Mouse (Mus musculus) CH12.LX (cell line): ENCODE measurements around the gene Rabgap1. TPM values are rescaled to one million over a fixed set of nuclear protein-coding genes. Genes with fewer than 3 reads are reported as not detected.

Experiments used
- DNase-seq: peaks from one replicate; pipeline ENCODE4 v3.0.0-alpha.2; 2013; ENCODE audit errors: extremely low read depth
- H3K27ac ChIP-seq: 2 replicates; pipeline ENCODE4 v1.5.1; 2012; ENCODE audit warnings: low read depth, mild to moderate bottlenecking, control low read depth, moderate library complexity; ENCODE audit not compliant: insufficient read depth
- H3K27me3 ChIP-seq: replicated peaks from 2 replicates; pipeline ENCODE3; 2012; ENCODE audit warnings: inconsistent platforms
- H3K36me3 ChIP-seq, 2 experiments: replicated peaks in 1 of 2; 2 replicates each; pipeline versions ENCODE3 to v1.6.1; 2012; ENCODE audit warnings: inconsistent platforms in 1 of 2, low read length in 1 of 2, mild to moderate bottlenecking in 1 of 2, mixed read lengths in 1 of 2, moderate library complexity in 1 of 2; ENCODE audit not compliant: control insufficient read depth in 1 of 2, insufficient read depth in 1 of 2
- H3K4me1 ChIP-seq, 2 experiments: 2 replicates each; pipeline ENCODE4 v1.6.1; 2012; ENCODE audit warnings: inconsistent platforms in 1 of 2, moderate library complexity in 1 of 2; ENCODE audit not compliant: insufficient read depth in 2 of 2, control insufficient read depth in 1 of 2
- H3K4me2 ChIP-seq: 2 replicates; pipeline ENCODE4 v1.6.1; 2012; ENCODE audit warnings: low read depth, mild to moderate bottlenecking, control low read depth; ENCODE audit not compliant: poor library complexity, insufficient read depth, severe bottlenecking
- H3K4me3 ChIP-seq, 3 experiments: fragments of 150-350 bp in 1 of 3; sonication (generic) in 1 of 3; replicated peaks in 1 of 3; 2 replicates each; pipeline versions ENCODE3 to v1.5.1; 2011 to 2012; ENCODE audit warnings: low read depth in 2 of 3, low read length in 2 of 3, mild to moderate bottlenecking in 2 of 3, moderate library complexity in 2 of 3, control low read depth in 1 of 3, improper control_type of control experiment in 1 of 3, inconsistent platforms in 1 of 3, mixed read lengths in 1 of 3; ENCODE audit not compliant: poor library complexity in 1 of 3
- H3K79me2 ChIP-seq: replicated peaks from 2 replicates; pipeline ENCODE4 v1.6.1; 2012; ENCODE audit warnings: mild to moderate bottlenecking, moderate library complexity; ENCODE audit not compliant: control insufficient read depth, poor library complexity, insufficient read depth, severe bottlenecking; ENCODE audit errors: extremely low read depth
- H3K9ac ChIP-seq: 2 replicates; pipeline ENCODE4 v1.6.1; 2012; ENCODE audit warnings: low read depth, mild to moderate bottlenecking, control low read depth, moderate library complexity; ENCODE audit not compliant: insufficient read depth
- H3K9me3 ChIP-seq: replicated peaks from 2 replicates; pipeline ENCODE3; 2012; ENCODE audit warnings: low read length, inconsistent platforms, mixed read lengths
- BHLHE40 ChIP-seq: IDR thresholded peaks from 2 replicates; pipeline ENCODE4 v1.6.1; 2011; ENCODE audit warnings: mild to moderate bottlenecking, low read depth, low read length, improper control_type of control experiment
- CHD1 ChIP-seq: IDR thresholded peaks from 2 replicates; pipeline ENCODE4 v1.6.1; 2012; ENCODE audit warnings: low read depth, low read length, improper control_type of control experiment, inconsistent platforms
- CHD2 ChIP-seq: IDR thresholded peaks from 2 replicates; pipeline ENCODE4 v1.6.1; 2011; ENCODE audit warnings: low read length, improper control_type of control experiment
- CTCF ChIP-seq, 2 experiments: IDR thresholded peaks in 1 of 2; conservative IDR thresholded peaks in 1 of 2; 2 replicates each; pipeline ENCODE4 v1.5.1; 2011 to 2012; ENCODE audit warnings: low read depth in 2 of 2, low read length in 2 of 2, improper control_type of control experiment in 1 of 2, inconsistent platforms in 1 of 2, mild to moderate bottlenecking in 1 of 2, moderate library complexity in 1 of 2
- E2F4 ChIP-seq: IDR thresholded peaks from 2 replicates; pipeline ENCODE4 v1.6.1; 2011; ENCODE audit warnings: low read depth, low read length, improper control_type of control experiment; ENCODE audit not compliant: insufficient replicate concordance
- ELF1 ChIP-seq: IDR thresholded peaks from 2 replicates; pipeline ENCODE4 v1.6.1; 2014; ENCODE audit warnings: low read depth, mild to moderate bottlenecking, inconsistent platforms, low read length, improper control_type of control experiment
- EP300 ChIP-seq: IDR thresholded peaks from 2 replicates; pipeline ENCODE4 v1.6.1; 2011; ENCODE audit warnings: low read length, improper control_type of control experiment
- ETS1 ChIP-seq: conservative IDR thresholded peaks from 2 replicates; pipeline ENCODE4 v1.6.1; 2012; ENCODE audit warnings: low read depth, mild to moderate bottlenecking, inconsistent platforms, low read length, improper control_type of control experiment, moderate library complexity
- GABPA ChIP-seq: IDR thresholded peaks from 2 replicates; pipeline ENCODE4 v1.6.1; 2012; ENCODE audit warnings: low read depth, low read length, improper control_type of control experiment, inconsistent platforms; ENCODE audit not compliant: insufficient replicate concordance
- HCFC1 ChIP-seq: IDR thresholded peaks from 2 replicates; pipeline ENCODE4 v1.6.1; 2012; ENCODE audit warnings: low read depth, mild to moderate bottlenecking, inconsistent platforms, low read length, improper control_type of control experiment
- IRF4 ChIP-seq: IDR thresholded peaks from 2 replicates; pipeline ENCODE4 v1.6.1; 2014; ENCODE audit warnings: low read depth, mild to moderate bottlenecking, inconsistent platforms, low read length, improper control_type of control experiment
- JUN ChIP-seq: IDR thresholded peaks from 2 replicates; pipeline ENCODE4 v1.6.1; 2011; ENCODE audit warnings: low read depth, mild to moderate bottlenecking, low read length, improper control_type of control experiment, moderate library complexity; ENCODE audit not compliant: insufficient read depth
- JUND ChIP-seq: conservative IDR thresholded peaks from 2 replicates; pipeline ENCODE4 v1.6.1; 2011; ENCODE audit warnings: low read depth, low read length, improper control_type of control experiment
- MAFK ChIP-seq: IDR thresholded peaks from 2 replicates; pipeline ENCODE4 v1.6.1; 2011; ENCODE audit warnings: low read length, improper control_type of control experiment; ENCODE audit not compliant: insufficient replicate concordance
- MAX ChIP-seq: IDR thresholded peaks from 2 replicates; pipeline ENCODE4 v1.6.1; 2011; ENCODE audit warnings: low read length, improper control_type of control experiment
- MAZ ChIP-seq: IDR thresholded peaks from 2 replicates; pipeline ENCODE4 v1.6.1; 2012; ENCODE audit warnings: low read depth, mild to moderate bottlenecking, inconsistent platforms, low read length, improper control_type of control experiment, moderate library complexity
- MEF2A ChIP-seq: IDR thresholded peaks from 2 replicates; pipeline ENCODE4 v1.6.1; 2014; ENCODE audit warnings: low read depth, mild to moderate bottlenecking, inconsistent platforms, low read length, improper control_type of control experiment, borderline replicate concordance
- MXI1 ChIP-seq: IDR thresholded peaks from 2 replicates; pipeline ENCODE4 v1.6.1; 2011; ENCODE audit warnings: mild to moderate bottlenecking, low read depth, low read length, improper control_type of control experiment
- MYC ChIP-seq: IDR thresholded peaks from 2 replicates; pipeline ENCODE4 v1.6.1; 2011; ENCODE audit warnings: low read depth, mild to moderate bottlenecking, improper control_type of control experiment, low read length
- NELFE ChIP-seq: IDR thresholded peaks from 2 replicates; pipeline ENCODE4 v1.6.1; 2011; ENCODE audit warnings: low read depth, low read length, improper control_type of control experiment
- NRF1 ChIP-seq: IDR thresholded peaks from 2 replicates; pipeline ENCODE4 v1.6.1; 2014; ENCODE audit warnings: low read depth, mild to moderate bottlenecking, inconsistent platforms, low read length, improper control_type of control experiment, moderate library complexity
- PAX5 ChIP-seq: IDR thresholded peaks from 2 replicates; pipeline ENCODE4 v1.6.1; 2012; ENCODE audit warnings: low read length, inconsistent platforms, mixed read lengths
- POLR2A ChIP-seq: IDR thresholded peaks from 2 replicates; pipeline ENCODE4 v1.6.1; 2011; ENCODE audit warnings: low read depth, mild to moderate bottlenecking, improper control_type of control experiment, low read length
- POLR2AphosphoS2 ChIP-seq: IDR thresholded peaks from 2 replicates; pipeline ENCODE4 v1.6.1; 2011; ENCODE audit warnings: low read depth, low read length, improper control_type of control experiment
- RAD21 ChIP-seq: IDR thresholded peaks from 2 replicates; pipeline ENCODE4 v1.6.1; 2011; ENCODE audit warnings: low read depth, mild to moderate bottlenecking, low read length, improper control_type of control experiment, moderate library complexity
- RCOR1 ChIP-seq: conservative IDR thresholded peaks from 2 replicates; pipeline ENCODE4 v1.6.1; 2012; ENCODE audit warnings: low read depth, mild to moderate bottlenecking, inconsistent platforms, low read length, improper control_type of control experiment
- SIN3A ChIP-seq: IDR thresholded peaks from 2 replicates; pipeline ENCODE4 v1.6.1; 2012; ENCODE audit warnings: low read length, improper control_type of control experiment, inconsistent platforms
- SMC3 ChIP-seq: IDR thresholded peaks from 2 replicates; pipeline ENCODE4 v1.6.1; 2011; ENCODE audit warnings: low read depth, low read length, improper control_type of control experiment
- TBP ChIP-seq: conservative IDR thresholded peaks from 2 replicates; pipeline ENCODE4 v1.6.1; 2011; ENCODE audit warnings: low read depth, low read length, improper control_type of control experiment
- TCF12 ChIP-seq: IDR thresholded peaks from 2 replicates; pipeline ENCODE4 v1.6.1; 2014; ENCODE audit warnings: low read depth, mild to moderate bottlenecking, inconsistent platforms, low read length, improper control_type of control experiment
- UBTF ChIP-seq: IDR thresholded peaks from 2 replicates; pipeline ENCODE4 v1.6.1; 2012; ENCODE audit warnings: low read depth, mild to moderate bottlenecking, inconsistent platforms, low read length, improper control_type of control experiment, moderate library complexity
- USF1 ChIP-seq: IDR thresholded peaks from 2 replicates; pipeline ENCODE4 v1.6.1; 2014; ENCODE audit warnings: low read depth, mild to moderate bottlenecking, inconsistent platforms, low read length, improper control_type of control experiment
- USF2 ChIP-seq: conservative IDR thresholded peaks from 2 replicates; pipeline ENCODE4 v1.6.1; 2011; ENCODE audit warnings: low read depth, low read length, improper control_type of control experiment
- ZC3H11A ChIP-seq: IDR thresholded peaks from 2 replicates; pipeline ENCODE4 v1.6.1; 2012; ENCODE audit warnings: low read depth, mild to moderate bottlenecking, inconsistent platforms, low read length, improper control_type of control experiment
- ZKSCAN1 ChIP-seq: IDR thresholded peaks from 2 replicates; pipeline ENCODE4 v1.6.1; 2012; ENCODE audit warnings: low read depth, inconsistent platforms, low read length, improper control_type of control experiment, borderline replicate concordance
- ZMIZ1 ChIP-seq: IDR thresholded peaks from 2 replicates; pipeline ENCODE4 v1.6.1; 2012; ENCODE audit warnings: low read depth, mild to moderate bottlenecking, inconsistent platforms, low read length, improper control_type of control experiment
- ZNF384 ChIP-seq: IDR thresholded peaks from 2 replicates; pipeline ENCODE4 v1.6.1; 2012; ENCODE audit warnings: low read depth, low read length, improper control_type of control experiment, inconsistent platforms
- dilution Hi-C: fragments of 300-500 bp; cut with MboI; formaldehyde crosslinking; loops from 2 replicates; pipeline ENCODE4 v1.14.3; 2020; ENCODE audit warnings: low sequenced_read_pairs; ENCODE audit not compliant: extremely low pct_unique_long_range_greater_than_20kb, extremely low pct_ligation_motif_present
- in situ Hi-C: fragments of 300-500 bp; cut with MboI; formaldehyde crosslinking; loops from 3 replicates; pipeline ENCODE4 v1.14.3; 2019; ENCODE audit warnings: low sequenced_read_pairs, low pct_ligation_motif_present, low pct_unique_long_range_greater_than_20kb, mixed read lengths
- polyA plus RNA-seq: library from polyadenylated mRNA; unstranded; fragments of >175 nt; gene quantifications from 2 replicates; pipeline ENCODE4 v1.2.1, GENCODE M21; 2012; ENCODE audit warnings: low read depth; ENCODE audit not compliant: insufficient read length
- total RNA-seq, 2 experiments: library from RNA; depleted of rRNA; stranded (reverse); fragments of 300-350 nt in 1 of 2; fragments of >200 nt in 1 of 2; gene quantifications; 2 replicates each; pipeline ENCODE4 v1.2.3; 2012 to 2014

Gene Rabgap1
- total RNA-seq (2012; rRNA removed) (17.5 and 19.4 TPM in 2 replicates), total RNA-seq (2014; rRNA removed) (21.9 and 23.9 TPM in 2 replicates), polyA plus RNA-seq (16.6 and 18.1 TPM in 2 replicates)

DNA sequence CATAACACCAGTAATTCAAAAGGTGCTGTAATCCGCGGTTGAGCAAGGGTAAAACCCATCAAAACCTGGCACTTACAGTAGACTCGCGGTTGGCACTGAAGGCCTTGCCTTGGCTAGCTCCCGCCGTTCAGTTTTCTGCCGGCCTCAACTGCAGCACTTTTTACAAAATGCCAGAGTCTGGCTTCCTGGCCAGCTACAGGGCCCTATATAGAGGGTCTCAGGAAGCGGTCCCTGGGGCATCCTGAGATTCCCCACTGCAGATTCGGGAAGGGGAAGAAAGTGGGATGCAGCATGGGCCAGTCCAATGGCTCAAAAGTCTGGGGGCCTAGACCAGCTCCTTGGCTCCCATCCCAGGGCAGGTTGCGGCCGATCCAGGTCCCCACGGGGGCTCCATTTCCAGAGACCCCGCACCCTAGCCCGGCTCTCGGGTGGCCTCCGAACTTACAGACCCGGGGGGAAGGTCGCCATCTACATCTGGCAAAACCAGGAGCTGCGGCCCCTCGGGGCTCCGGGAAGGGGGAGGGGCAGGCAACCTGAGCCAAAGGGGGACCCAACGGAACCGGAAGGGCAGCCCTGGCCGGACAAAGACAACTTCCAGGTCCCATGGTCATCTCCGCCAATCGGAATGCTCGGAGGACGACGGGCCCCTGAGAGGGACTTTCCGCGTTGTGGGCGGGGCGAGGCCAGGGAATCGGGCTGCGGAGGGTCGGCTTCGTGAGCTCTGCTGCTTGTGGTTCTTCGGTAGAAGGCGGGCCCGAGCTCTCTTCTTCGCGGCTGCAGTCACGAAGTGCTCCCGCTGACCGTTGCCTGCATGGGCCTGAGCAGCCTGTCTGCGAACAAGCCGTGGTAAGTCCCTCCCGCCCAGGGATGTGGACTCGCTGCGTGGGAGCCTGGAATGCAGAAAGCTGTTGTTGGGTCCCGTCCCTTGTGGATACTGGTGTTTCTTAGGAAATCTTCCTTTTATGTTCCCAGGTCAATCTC is at the start of gene Rabgap1, which contains the start of the genes Zbtb26 and Zbtb6:
Gene Rabgap1 (plus strand): TSS at position 669 of the 981 bp plus-strand sequence.
Gene Zbtb26 (minus strand): TSS at position 525 of the 981 bp plus-strand sequence.
Gene Zbtb6 (minus strand): TSS at position 561 of the 981 bp plus-strand sequence.
- peak within 1 kb of the TSS; percentile 91 to 99 (median 99) for H3K4me3 ChIP-seq
- peaks cover 2 to 32% of the 10 kb centered on the region in 2 experiments for H3K4me1 ChIP-seq
- dilution Hi-C loops (no loop called here), in situ Hi-C loops (no loop called here)
- peaks cover 59% of the 10 kb centered on the region for H3K79me2 ChIP-seq
- peak within 1 kb of the TSS; percentile 67; the same call in 1 of the 2 replicates for H3K4me2 ChIP-seq
- peaks cover 0 to 25% of the 10 kb centered on the region in 2 experiments for H3K36me3 ChIP-seq
- H3K9ac ChIP-seq, result peak within 1 kb of the TSS; percentile 91
- H3K27me3 ChIP-seq, result no peaks in the 10 kb centered on the region
- DNase-seq, result peak; percentile 97
- H3K9me3 ChIP-seq, result no peaks in the 10 kb centered on the region
- H3K27ac ChIP-seq, result peak within 1 kb of the TSS; percentile 96
- 0 out of 2 replicates have a peak, but pooled peaks have one; percentile 25 for TF ChIP-seq NRF1
- peak; percentile 96 for TF ChIP-seq SIN3A
- peak; percentile 14; the same call in 1 of the 2 replicates for TF ChIP-seq BHLHE40
- peak; percentile 65 for TF ChIP-seq MEF2A
- TF ChIP-seq ZNF384, result no peak
- TF ChIP-seq MAZ, result peak; percentile 81; the same call in 1 of the 2 replicates
- peak; percentile 75 for TF ChIP-seq NELFE
- peak; percentile 45; the same call in 1 of the 2 replicates for TF ChIP-seq RCOR1
- TF ChIP-seq IRF4, result peak; percentile 73
- TF ChIP-seq HCFC1, result peak; percentile 93
- no peak for TF ChIP-seq ZKSCAN1
- TF ChIP-seq TBP, result 0 out of 2 replicates have a peak, but pooled peaks have one; percentile 60
- TF ChIP-seq CHD2, result peak; percentile 97
- peak; percentile 83 for TF ChIP-seq POLR2A
- TF ChIP-seq UBTF, result peak; percentile 99
- no peak for TF ChIP-seq MYC
- TF ChIP-seq PAX5, result no peak
- TF ChIP-seq EP300, result no peak
- peak; percentile 92 for TF ChIP-seq ELF1
- no peak for TF ChIP-seq CTCF (conservative IDR thresholded peaks at IDR 0.05 in 1 of 2, IDR thresholded peaks at IDR 0.05 in 1 of 2; ENCODE audit: low read depth in 2 of 2, low read length in 2 of 2)
- TF ChIP-seq MAX, result peak; percentile 35
- TF ChIP-seq MAFK, result 0 out of 2 replicates have a peak, but pooled peaks have one; percentile 3
- TF ChIP-seq JUN, result no peak
- peak; percentile 67; the same call in 1 of the 2 replicates for TF ChIP-seq ZMIZ1
- TF ChIP-seq USF2, result no peak
- TF ChIP-seq USF1, result peak; percentile 76
- TF ChIP-seq POLR2AphosphoS2, result no peak; the same call in 1 of the 2 replicates
- no peak for TF ChIP-seq SMC3
- TF ChIP-seq TCF12, result peak; percentile 96
- TF ChIP-seq CHD1, result no peak; the same call in 1 of the 2 replicates
- peak; percentile 55 for TF ChIP-seq MXI1
- peak; percentile 24; the same call in 1 of the 2 replicates for TF ChIP-seq GABPA
- no peak for TF ChIP-seq RAD21
- TF ChIP-seq ETS1, result peak; percentile 50
- TF ChIP-seq JUND, result no peak
- no peak for TF ChIP-seq E2F4
- TF ChIP-seq ZC3H11A, result no peak
